Mouse (Mus musculus): Measurements from ENCODE around the gene Mllt10. TPM values are rescaled to one million over a fixed set of nuclear protein-coding genes. Genes with fewer than 3 reads are reported as not detected.

Mllt10 gene
- polyA plus RNA-seq, 1 experiment from 2014 or later: 65.3 TPM

GRCm38 (mm10) chr2:18039566-18040290 is 15.3 kb upstream of the Mllt10 start:
- H3K36me3 ChIP-seq: no peaks in the 10 kb centered on the region
- peaks cover 71% of the 10 kb centered on the region for H3K4me1 ChIP-seq
- H3K9me3 ChIP-seq (replicated peaks): no peaks in the 10 kb centered on the region
- peak; percentile 79 for DNase-seq (ENCODE audit: low spot score)
- WGBS: 2% methylated on average over 46 of the region's 46 CpGs
- H3K4me3 ChIP-seq: peak overlapping the region; percentile 49
- no peaks in the 10 kb centered on the region for H3K27me3 ChIP-seq (ENCODE audit: low read depth, poor library complexity, severe bottlenecking)
- H3K27ac ChIP-seq: peak overlapping the region; percentile 96

- no peaks in the 10 kb centered on the region for H3K9me3 ChIP-seq (replicated peaks)
- no peaks in the 10 kb centered on the region for H3K36me3 ChIP-seq
- H3K27ac ChIP-seq: peak overlapping the region; percentile 96
- H3K4me3 ChIP-seq: peak overlapping the region; percentile 49
- DNase-seq (ENCODE audit: low spot score): no peak
- H3K4me1 ChIP-seq: peaks cover 68% of the 10 kb centered on the region
- H3K27me3 ChIP-seq (ENCODE audit: low read depth, poor library complexity, severe bottlenecking): no peaks in the 10 kb centered on the region
- 12% methylated on average over 27 of the region's 27 CpGs for WGBS
These were observed 14.5 kb upstream of the Mllt10 start for GRCm38 (mm10) chr2:18040347-18041160.

GRCm38 (mm10) chr2:18041199-18041885 is 13.7 kb upstream of the Mllt10 start:
- Histone ChIP-seq H3K4me1 (peaks cover 68% of the 10 kb centered on the region), H3K36me3 (no peaks in the 10 kb centered on the region), H3K27me3 (ENCODE audit: low read depth, poor library complexity, severe bottlenecking) (no peaks in the 10 kb centered on the region), H3K27ac (peak overlapping the region; percentile 96), H3K4me3 (peak overlapping the region; percentile 49), H3K9me3 (replicated peaks) (no peaks in the 10 kb centered on the region)
- peak; percentile 82 for DNase-seq (ENCODE audit: low spot score)
- WGBS: 4% methylated on average over 14 of the region's 14 CpGs

- Histone ChIP-seq H3K36me3 (no peaks in the 10 kb centered on the region), H3K4me1 (peaks cover 52% of the 10 kb centered on the region), H3K27ac (peak overlapping the region; percentile 100), H3K4me3 (peak overlapping the region; percentile 90), H3K27me3 (ENCODE audit: low read depth, poor library complexity, severe bottlenecking) (no peaks in the 10 kb centered on the region), H3K9me3 (replicated peaks) (no peaks in the 10 kb centered on the region)
- DNase-seq (ENCODE audit: low spot score): no peak
- 9% methylated on average over 7 of the region's 7 CpGs for WGBS
These were observed 9.8 kb upstream of the Mllt10 start for GRCm38 (mm10) chr2:18045143-18045780.

GRCm38 (mm10) chr2:18045781-18046181 is 9.3 kb upstream of the Mllt10 start:
- H3K27ac ChIP-seq: peak overlapping the region; percentile 100
- no peaks in the 10 kb centered on the region for H3K27me3 ChIP-seq (ENCODE audit: low read depth, poor library complexity, severe bottlenecking)
- peaks cover 52% of the 10 kb centered on the region for H3K4me1 ChIP-seq
- peak overlapping the region; percentile 90 for H3K4me3 ChIP-seq
- DNase-seq (ENCODE audit: low spot score): no peak
- no peaks in the 10 kb centered on the region for H3K36me3 ChIP-seq
- no peaks in the 10 kb centered on the region for H3K9me3 ChIP-seq (replicated peaks)
- 7% methylated on average over 6 of the region's 6 CpGs for WGBS

GRCm38 (mm10) chr2:18046186-18046585 is 8.9 kb upstream of the Mllt10 start:
- H3K27me3 ChIP-seq (ENCODE audit: low read depth, poor library complexity, severe bottlenecking): no peaks in the 10 kb centered on the region
- H3K4me3 ChIP-seq: peak overlapping the region; percentile 90
- H3K36me3 ChIP-seq: no peaks in the 10 kb centered on the region
- H3K9me3 ChIP-seq (replicated peaks): no peaks in the 10 kb centered on the region
- peaks cover 52% of the 10 kb centered on the region for H3K4me1 ChIP-seq
- H3K27ac ChIP-seq: peak overlapping the region; percentile 100
- under 1% methylated on average over 4 of the region's 4 CpGs for WGBS
- no peak for DNase-seq (ENCODE audit: low spot score)

GRCm38 (mm10) chr2:18046758-18047645 is 8.0 kb upstream of the Mllt10 start:
- Histone ChIP-seq H3K27ac (peak overlapping the region; percentile 100), H3K9me3 (replicated peaks) (no peaks in the 10 kb centered on the region), H3K27me3 (ENCODE audit: low read depth, poor library complexity, severe bottlenecking) (no peaks in the 10 kb centered on the region), H3K4me3 (peak overlapping the region; percentile 90), H3K36me3 (no peaks in the 10 kb centered on the region), H3K4me1 (peaks cover 50% of the 10 kb centered on the region)
- peak; percentile 75 for DNase-seq (ENCODE audit: low spot score)
- WGBS: under 1% methylated on average over 64 of the region's 64 CpGs

- H3K27ac ChIP-seq: peak overlapping the region; percentile 100
- WGBS: under 1% methylated on average over 70 of the region's 70 CpGs
- peak; percentile 82 for DNase-seq (ENCODE audit: low spot score)
These were observed 7.2 kb upstream of the Mllt10 start for GRCm38 (mm10) chr2:18047646-18048452.

GRCm38 (mm10) chr2:18048453-18049075 is 6.5 kb upstream of the Mllt10 start, which contains the start of gene Skida1:
Gene Skida1 (minus strand): TSS chr2:18049051.
- no peaks in the 10 kb centered on the region for H3K36me3 ChIP-seq
- H3K4me3 ChIP-seq: peak within 1 kb of the TSS; percentile 90
- peak; percentile 69 for DNase-seq (ENCODE audit: low spot score)
- H3K4me1 ChIP-seq: peaks cover 47% of the 10 kb centered on the region
- H3K9me3 ChIP-seq (replicated peaks): no peaks in the 10 kb centered on the region
- peak within 1 kb of the TSS; percentile 100 for H3K27ac ChIP-seq
- WGBS: under 1% methylated on average over 17 of the region's 17 CpGs
- no peaks in the 10 kb centered on the region for H3K27me3 ChIP-seq (ENCODE audit: low read depth, poor library complexity, severe bottlenecking)

More at GRCm38 (mm10) chr2:18047646-18048452, 7.2 kb upstream of the Mllt10 start:
- H3K4me1 ChIP-seq: peaks cover 47% of the 10 kb centered on the region
- no peaks in the 10 kb centered on the region for H3K36me3 ChIP-seq
- no peaks in the 10 kb centered on the region for H3K27me3 ChIP-seq (ENCODE audit: low read depth, poor library complexity, severe bottlenecking)
- H3K4me3 ChIP-seq: peak overlapping the region; percentile 90
- H3K9me3 ChIP-seq (replicated peaks): no peaks in the 10 kb centered on the region

- H3K4me1 ChIP-seq: peaks cover 49% of the 10 kb centered on the region
- 5% methylated on average over 11 of the region's 11 CpGs for WGBS
- peak overlapping the region; percentile 100 for H3K27ac ChIP-seq
- no peaks in the 10 kb centered on the region for H3K27me3 ChIP-seq (ENCODE audit: low read depth, poor library complexity, severe bottlenecking)
- H3K9me3 ChIP-seq (replicated peaks): no peaks in the 10 kb centered on the region
- H3K36me3 ChIP-seq: no peaks in the 10 kb centered on the region
- peak; percentile 65 for DNase-seq (ENCODE audit: low spot score)
- H3K4me3 ChIP-seq: peak overlapping the region; percentile 90
These were observed 5.7 kb upstream of the Mllt10 start for GRCm38 (mm10) chr2:18049279-18049821.

All from limb, embryonic 10.5 days (tissue).